Mouse (Mus musculus): Measurements from ENCODE around the gene Tbc1d7. TPM values are rescaled to one million over a fixed set of nuclear protein-coding genes. Genes with fewer than 3 reads are reported as not detected.

Gene Tbc1d7
- total and polyA plus RNA-seq, 3 experiments = 9.4 to 82.5 (median 11.6) TPM

DNA sequence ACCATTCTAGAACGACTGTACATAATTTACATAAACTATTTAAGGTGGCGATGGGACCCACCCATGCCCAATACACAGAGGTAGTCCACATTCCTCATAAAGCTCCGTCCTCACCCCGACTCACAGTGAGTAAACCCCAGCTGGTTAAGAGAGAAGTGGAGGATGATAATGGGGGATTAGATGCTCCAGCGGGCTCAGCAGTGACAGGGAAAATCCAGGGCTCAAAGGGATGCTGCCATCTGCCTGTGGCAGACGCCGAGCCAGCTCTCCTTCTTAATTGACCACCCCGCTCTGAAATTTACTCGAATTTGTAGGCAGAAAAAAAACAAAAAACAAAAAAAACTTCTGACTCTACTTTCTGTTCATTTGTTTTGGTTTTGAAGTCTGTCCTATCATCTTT lies 3.6 kb downstream of the Tbc1d7 start:
- DNase-seq (ENCODE audit: low spot score) (no peak), ATAC-seq (ENCODE audit: extremely low read depth, insufficient number of reproducible peaks, low FRiP score, poor library complexity, severe bottlenecking) (no peak)
- H3K4me1 ChIP-seq (ENCODE audit: insufficient read depth, low read depth, low read length) = peaks cover 13% of the 10 kb centered on the region

DNA sequence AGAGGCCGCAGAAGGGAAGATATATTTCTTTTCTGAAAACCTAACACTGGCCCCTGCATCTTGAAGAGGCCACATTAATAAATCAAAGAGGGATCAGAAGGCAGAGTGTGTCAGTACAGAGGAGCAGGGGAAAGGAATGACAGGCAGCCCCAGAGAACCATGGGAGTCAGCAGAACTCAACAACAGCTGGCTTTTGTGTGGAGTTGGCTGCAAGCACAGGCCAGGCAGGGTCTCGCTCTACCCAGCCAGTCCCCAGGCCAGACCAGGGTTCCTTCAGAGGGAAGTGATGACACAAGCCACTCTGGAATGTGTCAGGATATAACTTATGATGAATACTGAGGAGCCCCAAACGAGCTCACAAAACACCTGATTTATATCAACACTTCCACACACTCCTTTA lies 11.9 kb downstream of the Tbc1d7 start:
- TF ChIP-seq GATA2 (IDR thresholded peaks at IDR 0.05; ENCODE audit: borderline replicate concordance, low read depth, low read length) (no peak), GATA1 (IDR thresholded peaks at IDR 0.05; ENCODE audit: borderline replicate concordance, low read length) (no peak), POLR2AphosphoS5 (IDR thresholded peaks at IDR 0.05; ENCODE audit: insufficient replicate concordance, low read depth, low read length) (no peak), CTCF (IDR thresholded peaks at IDR 0.05; ENCODE audit: low read depth, low read length) (no peak), TAL1 (conservative IDR thresholded peaks at IDR 0.05; ENCODE audit: low read depth, low read length) (no peak)
- Histone ChIP-seq H3K9me3 (replicated peaks) (no peaks in the 10 kb centered on the region), H3K4me1 (ENCODE audit: insufficient read depth, low read depth, low read length) (no peaks in the 10 kb centered on the region), H3K4me3 (ENCODE audit: low read depth, low read length) (no peak overlapping the region), H3K36me3 (replicated peaks) (peaks cover 74% of the 10 kb centered on the region), H3K27me3 (ENCODE audit: insufficient read depth, low read length) (no peaks in the 10 kb centered on the region)
- ATAC-seq (ENCODE audit: extremely low read depth, insufficient number of reproducible peaks, low FRiP score, poor library complexity, severe bottlenecking) = no peak
- DNase-seq (ENCODE audit: low spot score) = no peak

More for the DNA sequence above, 3.6 kb downstream of the Tbc1d7 start:
- Histone ChIP-seq H3K4me3 (ENCODE audit: low read depth, low read length) (no peak overlapping the region), H3K36me3 (replicated peaks) (peaks cover 56% of the 10 kb centered on the region), H3K27me3 (ENCODE audit: insufficient read depth, low read length) (no peaks in the 10 kb centered on the region), H3K9me3 (replicated peaks) (no peaks in the 10 kb centered on the region)
- TF ChIP-seq POLR2AphosphoS5 (IDR thresholded peaks at IDR 0.05; ENCODE audit: insufficient replicate concordance, low read depth, low read length) (no peak), TAL1 (conservative IDR thresholded peaks at IDR 0.05; ENCODE audit: low read depth, low read length) (no peak), GATA2 (IDR thresholded peaks at IDR 0.05; ENCODE audit: borderline replicate concordance, low read depth, low read length) (no peak), CTCF (IDR thresholded peaks at IDR 0.05; ENCODE audit: low read depth, low read length) (no peak), GATA1 (IDR thresholded peaks at IDR 0.05; ENCODE audit: borderline replicate concordance, low read length) (no peak)

DNA sequence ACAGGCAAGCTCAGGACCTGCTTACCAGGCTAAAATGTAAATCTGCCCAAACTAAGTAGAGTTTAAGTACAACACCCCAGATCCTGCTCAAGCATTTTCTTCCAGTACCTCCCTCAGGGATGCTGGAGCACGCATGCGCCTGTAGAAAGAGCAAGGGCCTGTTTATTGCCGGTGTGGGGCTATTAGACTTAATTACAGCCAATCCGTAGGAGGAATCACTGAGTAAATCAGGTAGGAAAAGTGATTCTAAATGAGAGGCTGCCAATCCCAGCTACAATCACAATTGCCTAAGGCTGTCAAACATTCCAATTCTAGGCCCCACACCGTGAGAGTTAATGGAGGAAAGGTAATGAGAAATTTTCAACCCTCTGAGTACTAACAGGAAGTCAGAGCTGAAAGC lies 13.0 kb downstream of the Tbc1d7 start:
- TF ChIP-seq POLR2AphosphoS5 (IDR thresholded peaks at IDR 0.05; ENCODE audit: insufficient replicate concordance, low read depth, low read length) (no peak), GATA2 (IDR thresholded peaks at IDR 0.05; ENCODE audit: borderline replicate concordance, low read depth, low read length) (no peak), GATA1 (IDR thresholded peaks at IDR 0.05; ENCODE audit: borderline replicate concordance, low read length) (no peak), TAL1 (conservative IDR thresholded peaks at IDR 0.05; ENCODE audit: low read depth, low read length) (no peak), CTCF (IDR thresholded peaks at IDR 0.05; ENCODE audit: low read depth, low read length) (no peak)
- ATAC-seq (ENCODE audit: extremely low read depth, insufficient number of reproducible peaks, low FRiP score, poor library complexity, severe bottlenecking) = no peak
- peaks cover 71% of the 10 kb centered on the region for H3K36me3 ChIP-seq (replicated peaks)
- no peak for DNase-seq (ENCODE audit: low spot score)
- H3K9me3 ChIP-seq (replicated peaks) = no peaks in the 10 kb centered on the region
- no peak overlapping the region for H3K4me3 ChIP-seq (ENCODE audit: low read depth, low read length)
- no peaks in the 10 kb centered on the region for H3K4me1 ChIP-seq (ENCODE audit: insufficient read depth, low read depth, low read length)
- H3K27me3 ChIP-seq (ENCODE audit: insufficient read depth, low read length) = no peaks in the 10 kb centered on the region

DNA sequence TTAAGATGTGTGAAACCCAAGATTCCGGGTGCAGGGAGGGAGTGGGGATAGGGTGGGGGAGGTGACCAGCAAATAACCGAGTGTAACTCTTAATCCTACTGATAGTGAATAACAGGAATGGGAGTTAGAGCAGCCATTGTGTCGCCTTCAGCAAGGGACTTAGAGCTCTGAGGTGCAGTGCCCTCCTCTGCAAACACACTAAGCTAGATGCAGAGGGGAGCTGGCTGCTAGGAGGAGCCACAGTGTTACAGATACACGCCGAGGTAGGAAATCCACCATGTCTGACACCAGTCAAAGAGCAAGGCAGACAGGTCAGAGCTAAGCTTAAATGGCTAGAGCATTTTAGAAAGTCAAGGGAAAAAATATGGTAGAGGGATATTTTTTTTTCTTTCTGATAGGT lies 13.9 kb downstream of the Tbc1d7 start:
- H3K36me3 ChIP-seq (replicated peaks) = peaks cover 70% of the 10 kb centered on the region

DNA sequence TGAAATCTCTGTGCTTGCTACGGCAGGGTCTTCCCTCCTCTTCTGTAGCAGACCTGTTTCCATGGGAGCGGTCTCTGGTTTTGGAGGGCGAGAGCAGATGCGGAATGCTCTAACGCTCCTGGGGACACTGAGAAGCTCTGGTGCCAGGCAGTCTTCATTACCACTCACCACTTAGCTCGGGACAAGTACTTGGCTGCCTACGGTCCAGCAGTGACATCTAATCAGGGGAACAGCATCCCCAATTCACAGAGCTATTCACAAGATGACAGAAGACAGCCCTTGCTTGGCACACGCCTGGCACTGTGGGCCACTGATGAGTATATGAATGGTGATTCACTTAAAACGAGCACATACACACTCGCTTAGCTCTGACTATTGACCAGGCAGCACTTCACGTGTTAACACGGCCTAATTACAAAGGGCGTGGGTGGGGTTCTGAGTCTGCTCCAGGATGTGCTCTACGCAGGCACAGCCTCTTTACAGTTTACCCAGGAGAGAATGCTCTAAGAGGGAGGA lies 19.2 kb downstream of the Tbc1d7 start:
- no peak for TF ChIP-seq GATA2 (IDR thresholded peaks at IDR 0.05; ENCODE audit: borderline replicate concordance, low read depth, low read length)
- no peak for TF ChIP-seq GATA1 (IDR thresholded peaks at IDR 0.05; ENCODE audit: borderline replicate concordance, low read length)
- no peak for TF ChIP-seq CTCF (IDR thresholded peaks at IDR 0.05; ENCODE audit: low read depth, low read length)
- Histone ChIP-seq H3K4me1 (ENCODE audit: insufficient read depth, low read depth, low read length) (no peaks in the 10 kb centered on the region), H3K9me3 (replicated peaks) (no peaks in the 10 kb centered on the region), H3K36me3 (replicated peaks) (peaks cover 59% of the 10 kb centered on the region), H3K27me3 (ENCODE audit: insufficient read depth, low read length) (no peaks in the 10 kb centered on the region), H3K4me3 (ENCODE audit: low read depth, low read length) (no peak overlapping the region)
- ATAC-seq (ENCODE audit: extremely low read depth, insufficient number of reproducible peaks, low FRiP score, poor library complexity, severe bottlenecking) = no peak
- DNase-seq (ENCODE audit: low spot score) = no peak

More for the DNA sequence above, 13.9 kb downstream of the Tbc1d7 start:
- H3K4me3 ChIP-seq (ENCODE audit: low read depth, low read length) = no peak overlapping the region
- no peak for TF ChIP-seq TAL1 (conservative IDR thresholded peaks at IDR 0.05; ENCODE audit: low read depth, low read length)
- no peak for TF ChIP-seq CTCF (IDR thresholded peaks at IDR 0.05; ENCODE audit: low read depth, low read length)
- no peak for TF ChIP-seq POLR2AphosphoS5 (IDR thresholded peaks at IDR 0.05; ENCODE audit: insufficient replicate concordance, low read depth, low read length)
- TF ChIP-seq GATA2 (IDR thresholded peaks at IDR 0.05; ENCODE audit: borderline replicate concordance, low read depth, low read length) = no peak
- TF ChIP-seq GATA1 (IDR thresholded peaks at IDR 0.05; ENCODE audit: borderline replicate concordance, low read length) = no peak
- no peaks in the 10 kb centered on the region for H3K4me1 ChIP-seq (ENCODE audit: insufficient read depth, low read depth, low read length)
- no peaks in the 10 kb centered on the region for H3K9me3 ChIP-seq (replicated peaks)
- no peak for ATAC-seq (ENCODE audit: extremely low read depth, insufficient number of reproducible peaks, low FRiP score, poor library complexity, severe bottlenecking)
- H3K27me3 ChIP-seq (ENCODE audit: insufficient read depth, low read length) = no peaks in the 10 kb centered on the region
- DNase-seq (ENCODE audit: low spot score) = no peak

DNA sequence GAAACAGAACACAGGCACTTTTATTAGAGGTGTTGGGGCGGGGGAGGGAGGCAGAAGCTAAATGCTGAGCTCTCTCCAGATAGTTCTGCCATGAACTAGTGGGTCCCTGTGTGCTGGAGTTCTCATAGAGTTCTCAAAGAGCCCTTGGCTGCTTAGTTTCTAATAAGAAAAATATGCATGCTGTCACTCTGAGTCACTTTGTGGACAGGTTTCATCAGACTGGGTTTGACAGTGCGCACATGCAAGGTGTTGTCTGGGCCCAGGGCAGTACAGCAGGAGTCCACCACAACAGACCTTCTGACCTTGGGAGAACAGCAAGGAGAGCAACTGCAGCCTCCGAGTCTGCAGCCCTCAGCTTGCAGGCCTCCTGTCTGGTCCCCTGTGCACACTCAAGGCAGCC lies 21.6 kb downstream of the Tbc1d7 start:
- Histone ChIP-seq H3K9me3 (replicated peaks) (no peaks in the 10 kb centered on the region), H3K4me3 (ENCODE audit: low read depth, low read length) (no peak overlapping the region), H3K27me3 (ENCODE audit: insufficient read depth, low read length) (no peaks in the 10 kb centered on the region), H3K36me3 (replicated peaks) (peaks cover 38% of the 10 kb centered on the region), H3K4me1 (ENCODE audit: insufficient read depth, low read depth, low read length) (no peaks in the 10 kb centered on the region)
- ATAC-seq (ENCODE audit: extremely low read depth, insufficient number of reproducible peaks, low FRiP score, poor library complexity, severe bottlenecking) (no peak), DNase-seq (ENCODE audit: low spot score) (no peak)
- TF ChIP-seq CTCF (IDR thresholded peaks at IDR 0.05; ENCODE audit: low read depth, low read length) = no peak
- TF ChIP-seq GATA1 (IDR thresholded peaks at IDR 0.05; ENCODE audit: borderline replicate concordance, low read length) = no peak
- TF ChIP-seq POLR2AphosphoS5 (IDR thresholded peaks at IDR 0.05; ENCODE audit: insufficient replicate concordance, low read depth, low read length) = no peak
- TF ChIP-seq TAL1 (conservative IDR thresholded peaks at IDR 0.05; ENCODE audit: low read depth, low read length) = no peak
- no peak for TF ChIP-seq GATA2 (IDR thresholded peaks at IDR 0.05; ENCODE audit: borderline replicate concordance, low read depth, low read length)

Measured in G1E (cell line).